1 mouse cellular context compared by ENCODE assay signal in the genomic region with DNA sequence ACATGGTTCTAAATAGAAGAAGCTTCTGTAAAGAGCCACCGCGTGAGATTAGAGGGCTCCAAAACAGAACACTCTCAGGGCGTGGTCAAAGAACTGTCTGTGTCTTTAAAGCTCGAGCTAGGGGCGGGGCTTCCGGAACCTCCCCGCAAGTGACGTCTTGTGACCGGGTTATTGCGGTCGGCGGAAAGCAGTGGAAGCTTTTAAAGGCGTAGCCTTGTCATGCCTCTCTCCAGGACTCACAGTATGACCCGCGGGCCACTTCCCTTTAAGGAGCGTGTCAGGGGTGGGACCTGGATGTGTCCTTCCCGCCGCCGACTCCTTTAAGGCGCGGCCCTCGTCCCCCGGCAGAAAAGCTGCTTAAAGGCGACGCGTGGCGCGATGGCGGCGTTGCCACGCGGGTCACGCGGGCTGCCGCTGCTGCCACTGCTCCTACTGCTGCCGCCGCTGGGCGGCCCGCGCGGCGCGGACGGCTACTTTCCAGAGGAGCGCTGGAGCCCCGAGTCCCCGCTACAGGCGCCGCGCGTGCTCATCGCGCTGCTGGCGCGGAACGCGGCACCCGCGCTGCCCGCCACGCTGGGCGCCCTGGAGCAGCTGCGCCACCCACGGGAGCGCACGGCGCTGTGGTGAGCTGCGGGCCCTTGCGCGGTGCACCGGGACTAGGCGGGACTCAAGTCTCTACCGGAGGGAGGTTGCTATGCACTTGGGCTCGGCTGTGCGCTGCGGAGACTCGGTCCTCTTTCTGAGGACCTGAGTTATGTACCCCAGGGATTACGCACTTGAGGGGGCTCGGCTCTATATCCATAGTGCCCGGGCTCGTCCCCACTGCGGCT.
TF ChIP-seq lines count a peak whose summit lies in the region.

A gene (plus strand): TSS at position 177 of the 830 bp plus-strand sequence.

TF ChIP-seq in myocyte, 11 proteins besides CTCF, POLR2A, EP300 and RAD21 (continued from another document):
- TF ChIP-seq REST (IDR thresholded peaks at IDR 0.05; ENCODE audit: insufficient read depth, insufficient read length) (no peak), E2F4 (IDR thresholded peaks at IDR 0.05; ENCODE audit: insufficient read depth) (peak; percentile 32), USF1 (IDR thresholded peaks at IDR 0.05; ENCODE audit: low read depth) (no peak), CEBPB (IDR thresholded peaks at IDR 0.05; ENCODE audit: insufficient read depth, poor library complexity, severe bottlenecking) (no peak)
